Mouse (Mus musculus) cerebellum, adult 11 months (tissue): ENCODE measurements around the gene Olfr805.

Source experiments
- DNase-seq: peaks from one replicate; pipeline ENCODE4 v3.0.0; 2022

Gene Olfr805

GRCm38 (mm10) chr10:129729275-129729674, at the start of gene Olfr805:
TSS of gene Olfr805 (minus strand) at chr10:129729375.
- no peak for DNase-seq

DNA sequence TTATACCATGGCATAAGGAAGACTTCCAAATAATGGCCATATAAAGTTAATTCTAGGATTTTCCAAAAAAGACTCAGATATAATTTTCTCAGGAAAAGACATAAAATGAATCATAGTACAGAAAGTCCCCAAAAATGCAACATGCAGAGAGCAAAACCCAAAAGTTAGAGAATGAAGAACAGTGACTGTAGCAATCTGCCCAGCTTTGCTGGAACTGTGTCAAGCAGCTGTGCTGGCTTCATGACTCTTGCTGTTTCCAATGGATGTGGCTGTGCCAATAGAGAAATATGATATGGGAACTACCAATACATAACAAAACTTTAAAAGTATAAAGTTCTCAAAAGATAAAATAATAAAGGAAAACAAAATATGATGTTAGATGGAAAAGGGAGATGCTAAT, 48.9 kb upstream of the Olfr805 start:
- DNase-seq = no peak

DNA sequence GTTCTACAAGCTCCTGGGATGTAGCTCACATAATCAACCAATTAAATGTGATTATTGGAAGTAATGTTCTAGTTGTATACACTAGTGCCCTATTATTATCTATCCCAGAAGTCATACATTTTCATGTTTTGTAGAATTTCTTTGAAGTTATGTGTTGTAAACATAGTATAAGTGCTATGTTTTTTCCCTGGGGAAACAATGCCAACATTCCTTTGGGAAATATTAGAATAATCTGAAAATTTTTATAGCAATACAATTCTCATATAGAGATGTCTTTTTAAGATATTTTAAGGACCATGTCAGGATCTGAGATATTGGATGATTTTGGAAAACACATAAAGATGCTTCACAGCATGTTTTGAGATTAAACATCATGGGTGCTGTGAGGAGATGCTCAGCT, 45.2 kb upstream of the Olfr805 start, which contains the start of gene Olfr809:
Gene Olfr809, plus strand, starts transcription at position 301 of the 400 bp plus-strand sequence.
- no peak for DNase-seq

DNA sequence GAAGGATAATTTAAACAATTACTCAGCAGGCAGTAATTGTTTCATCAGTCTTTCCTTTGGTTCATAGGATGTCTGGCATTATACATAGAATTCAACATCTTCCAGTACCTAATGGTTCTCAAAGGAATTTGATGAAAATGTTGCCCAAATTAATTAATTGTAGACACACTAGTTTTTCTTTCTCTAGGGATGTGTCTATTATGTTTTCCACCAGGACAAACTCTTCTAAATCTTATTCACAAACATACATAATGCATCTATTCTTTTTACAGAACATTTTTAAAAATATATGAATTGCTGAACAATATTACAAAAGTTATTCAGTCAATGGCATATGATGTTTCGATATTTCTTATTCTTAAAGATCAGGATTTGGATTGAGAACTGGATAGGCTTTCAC, 36.0 kb upstream of the Olfr805 start, which contains the start of gene Olfr808:
Gene Olfr808, plus strand, starts transcription at position 301 of the 400 bp plus-strand sequence.
- DNase-seq = no peak

- DNase-seq = no peak
Measured at GRCm38 (mm10) chr10:129757693-129758092, 28.5 kb upstream of the Olfr805 start, which contains the start of gene Olfr807. TSS of gene Olfr807 (minus strand) at chr10:129757793.

GRCm38 (mm10) chr10:129741821-129742220, 12.6 kb upstream of the Olfr805 start, which contains the start of gene Olfr806:
TSS of gene Olfr806 (minus strand) at chr10:129741921.
- no peak for DNase-seq

GRCm38 (mm10) chr10:129702910-129703309, 26.3 kb downstream of the Olfr805 start, which contains the start of gene Olfr804:
TSS of gene Olfr804 (plus strand) at chr10:129703210.
- DNase-seq = no peak

- no peak for DNase-seq
Measured at GRCm38 (mm10) chr10:129694186-129694585, 35.0 kb downstream of the Olfr805 start, which contains the start of gene Olfr803. TSS of gene Olfr803 (minus strand) at chr10:129694286.

- DNase-seq = no peak
Measured at GRCm38 (mm10) chr10:129688069-129688468, 41.1 kb downstream of the Olfr805 start, which contains the start of gene Olfr802. TSS of gene Olfr802 (minus strand) at chr10:129688169.

GRCm38 (mm10) chr10:129673765-129674164, 55.4 kb downstream of the Olfr805 start, which contains the start of gene Olfr801:
TSS of gene Olfr801 (minus strand) at chr10:129673865.
- no peak for DNase-seq
